Mouse (Mus musculus): ENCODE measurements around the gene Hypm. TPM values are rescaled to one million over a fixed set of nuclear protein-coding genes. Genes with fewer than 3 reads are reported as not detected.

Hypm gene
- polyA plus RNA-seq, 1 experiment from 2014 or later: not detected

Other genes starting within 250 kb of the Hypm start
- 60.1 and 68.6 TPM in 2 replicates for gene Dynlt3, start 183.9 kb upstream of the Hypm start, polyA plus RNA-seq (2015; fragmentation: Nextera tagmentation; extraction: Ambion mirVana)
- not detected in 2 replicates for gene H2al3, start 2.8 kb downstream of the Hypm start, polyA plus RNA-seq (2015; fragmentation: Nextera tagmentation; extraction: Ambion mirVana)
- 0.09 and 0.17 TPM in 2 replicates for gene Sytl5, start 38.7 kb downstream of the Hypm start, polyA plus RNA-seq (2015; fragmentation: Nextera tagmentation; extraction: Ambion mirVana)

Data from heart, embryonic 16.5 days (tissue).